Mouse (Mus musculus) lung, postnatal 0 days (tissue): Measurements from ENCODE around the gene Plekhm2.

ENCODE experiments used
- CTCF ChIP-seq: IDR thresholded peaks from 2 replicates; pipeline ENCODE4 v1.5.1; 2016; ENCODE audit warnings: antibody characterized with exemption, mild to moderate bottlenecking
- EP300 ChIP-seq: IDR thresholded peaks from 2 replicates; pipeline ENCODE4 v1.6.1; 2016; ENCODE audit warnings: antibody characterized with exemption, mild to moderate bottlenecking, control low read depth

DNA sequence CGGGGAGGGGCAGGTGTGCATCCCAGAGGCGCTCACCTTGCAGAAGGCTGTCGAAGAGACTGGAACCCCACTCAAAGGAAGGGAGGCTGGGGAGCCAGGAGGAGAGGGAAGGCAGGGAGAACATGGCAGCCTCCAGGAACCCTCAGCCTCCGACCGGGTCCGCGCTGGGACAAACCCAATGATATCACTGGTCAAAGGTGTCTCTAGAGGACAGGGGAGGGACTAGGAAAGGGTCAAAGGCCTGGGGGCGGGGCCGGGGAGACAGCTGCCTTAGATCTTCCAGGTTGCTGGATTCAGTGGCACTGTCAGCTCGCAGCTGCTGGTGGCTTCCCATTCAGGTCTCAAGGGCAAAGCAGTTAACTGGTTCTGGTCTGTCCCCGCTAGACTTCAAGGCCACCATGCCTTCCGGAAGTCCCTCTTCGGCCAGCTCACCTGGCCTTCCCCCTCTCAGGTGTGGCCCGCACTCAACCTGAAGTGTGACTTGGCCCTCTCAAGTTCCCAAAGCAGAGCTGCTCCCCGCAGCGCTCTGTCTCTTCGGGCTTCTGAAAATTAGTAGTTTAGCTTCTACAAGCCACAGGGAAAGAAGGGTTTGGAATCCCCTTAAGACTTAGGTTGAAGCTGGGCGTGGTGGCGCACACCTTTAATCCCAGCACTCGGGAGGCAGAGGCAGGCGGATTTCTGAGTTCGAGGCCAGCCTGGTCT lies 46.7 kb downstream of the Plekhm2 start:
- no peak for TF ChIP-seq CTCF
- no peak for TF ChIP-seq EP300
